Mouse (Mus musculus) megakaryocyte progenitor cell, adult 5-6 weeks (primary cell): ENCODE measurements around the gene Slit3. TPM values are rescaled to one million over a fixed set of nuclear protein-coding genes. Genes with fewer than 3 reads are reported as not detected.

Experiments used
- ATAC-seq: replicated peaks from 2 replicates; pipeline ENCODE4 v1.8.0; 2016; ENCODE audit warnings: mild to moderate bottlenecking, moderate TSS enrichment, inconsistent platforms; ENCODE audit not compliant: poor library complexity
- total RNA-seq, 2 experiments: library from RNA; stranded (forward) in 1 of 2; stranded (reverse) in 1 of 2; fragments of 157-497, 149-512 nt in 1 of 2; fragments of 200-1000 nt in 1 of 2; gene quantifications; 2 replicates each; pipeline versions ENCODE4 v1.2.3 to v1.2.4; 2015 to 2017

Slit3 gene
- total RNA-seq, 2 experiments from 2014 or later, result not detected

- no peak for ATAC-seq
Measured at GRCm38 (mm10) chr11:35264749-35265148, 143.7 kb downstream of the Slit3 start.

GRCm38 (mm10) chr11:35270396-35270795 is 149.4 kb downstream of the Slit3 start:
- no peak for ATAC-seq

- no peak for ATAC-seq
Measured at GRCm38 (mm10) chr11:35273416-35273815, 152.4 kb downstream of the Slit3 start.

DNA sequence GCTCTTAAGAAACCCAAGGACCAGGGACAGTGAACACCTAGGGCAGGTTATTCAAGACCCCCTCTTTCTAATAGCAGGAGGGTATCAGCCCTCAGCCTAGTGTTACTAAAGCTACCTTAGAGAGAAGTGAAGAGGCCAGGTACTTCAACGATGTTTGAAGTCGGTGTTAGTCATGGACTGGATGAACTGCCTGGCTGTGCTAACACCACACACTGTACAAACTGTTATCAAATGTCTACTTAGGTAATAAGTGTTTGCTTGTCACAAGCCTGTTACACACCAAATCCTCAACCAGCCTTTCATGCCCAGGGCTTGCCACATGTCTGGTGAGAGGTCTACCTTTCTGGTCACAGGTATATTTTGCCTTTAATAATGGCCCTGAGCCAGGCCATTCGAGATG is 153.0 kb downstream of the Slit3 start:
- ATAC-seq, result no peak

GRCm38 (mm10) chr11:35275300-35275699 is 154.3 kb downstream of the Slit3 start:
- ATAC-seq, result no peak

- no peak for ATAC-seq
Measured at GRCm38 (mm10) chr11:35276001-35276400, 155.0 kb downstream of the Slit3 start.

GRCm38 (mm10) chr11:35278128-35278769 is 157.2 kb downstream of the Slit3 start:
- ATAC-seq, result no peak

GRCm38 (mm10) chr11:35280826-35281225 is 159.8 kb downstream of the Slit3 start:
- ATAC-seq, result no peak

- ATAC-seq, result no peak
Measured at GRCm38 (mm10) chr11:35282001-35282632, 161.1 kb downstream of the Slit3 start.

DNA sequence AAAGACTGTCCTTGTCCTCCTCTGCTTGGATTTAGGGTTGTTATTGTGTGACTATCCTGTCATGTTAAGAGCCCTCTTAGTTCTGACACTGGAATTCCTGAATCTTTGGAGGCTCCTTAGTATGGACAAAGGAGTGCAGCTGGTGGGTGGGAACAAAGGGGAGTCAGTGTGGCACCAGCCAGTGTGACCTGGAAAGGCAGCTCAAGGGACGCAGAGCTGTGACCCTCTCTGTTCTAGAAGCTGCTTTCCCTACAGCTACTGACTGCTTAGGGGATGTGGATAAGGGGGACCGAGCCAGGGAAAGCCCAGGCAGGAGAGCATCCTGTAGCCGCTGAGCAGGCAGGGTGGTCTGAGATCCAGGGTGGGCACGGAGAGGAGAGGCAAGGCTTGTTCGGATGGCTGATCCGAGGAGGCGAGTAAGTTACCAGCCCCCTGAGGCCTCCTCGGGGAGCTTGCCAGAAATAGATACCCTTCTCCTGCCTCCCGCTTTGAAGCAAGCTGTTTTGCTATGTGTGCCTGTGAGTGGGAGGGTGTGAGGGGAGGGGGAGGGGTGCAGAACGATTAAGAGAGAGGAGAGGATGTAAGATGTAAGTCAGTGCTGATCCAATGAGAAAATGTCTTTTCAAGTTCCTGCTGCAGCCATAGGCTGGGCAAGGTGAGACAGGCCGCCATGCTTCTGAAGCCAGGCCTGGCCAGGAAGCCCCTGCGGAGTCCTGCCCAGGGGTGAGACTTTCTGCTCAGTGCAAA is 162.0 kb downstream of the Slit3 start:
- no peak for ATAC-seq

- ATAC-seq, result no peak
Measured at GRCm38 (mm10) chr11:35283767-35284166, 162.7 kb downstream of the Slit3 start.

- ATAC-seq, result no peak
Measured at GRCm38 (mm10) chr11:35286578-35287390, 165.8 kb downstream of the Slit3 start.

GRCm38 (mm10) chr11:35288056-35288455 is 167.0 kb downstream of the Slit3 start:
- no peak for ATAC-seq

GRCm38 (mm10) chr11:35288761-35289278 is 167.8 kb downstream of the Slit3 start:
- no peak for ATAC-seq

DNA sequence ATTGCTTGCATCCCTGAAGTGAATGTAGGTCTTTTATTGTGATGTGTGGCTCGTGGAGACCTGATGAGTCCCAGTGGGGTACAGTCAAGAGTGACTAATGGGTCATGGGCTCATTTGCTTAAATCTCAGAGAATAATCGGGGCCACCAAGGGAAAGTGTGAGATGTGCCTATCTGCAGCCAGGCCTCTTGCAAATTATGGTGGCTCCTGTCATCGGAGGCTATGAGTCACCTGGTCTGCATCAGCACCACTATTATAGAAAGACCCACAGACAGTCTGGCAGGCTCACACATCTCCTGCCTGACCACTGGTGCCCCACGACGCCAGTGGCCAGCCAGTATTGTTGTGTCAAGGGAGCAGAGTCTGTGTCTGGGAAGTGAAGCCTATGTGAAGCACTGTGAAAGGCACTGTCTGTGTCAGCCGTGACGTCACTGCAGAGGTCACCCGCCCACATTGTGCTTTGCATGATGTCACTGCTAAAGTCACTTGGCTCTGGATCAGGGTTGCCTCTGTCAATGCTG is 171.3 kb downstream of the Slit3 start:
- ATAC-seq, result no peak

DNA sequence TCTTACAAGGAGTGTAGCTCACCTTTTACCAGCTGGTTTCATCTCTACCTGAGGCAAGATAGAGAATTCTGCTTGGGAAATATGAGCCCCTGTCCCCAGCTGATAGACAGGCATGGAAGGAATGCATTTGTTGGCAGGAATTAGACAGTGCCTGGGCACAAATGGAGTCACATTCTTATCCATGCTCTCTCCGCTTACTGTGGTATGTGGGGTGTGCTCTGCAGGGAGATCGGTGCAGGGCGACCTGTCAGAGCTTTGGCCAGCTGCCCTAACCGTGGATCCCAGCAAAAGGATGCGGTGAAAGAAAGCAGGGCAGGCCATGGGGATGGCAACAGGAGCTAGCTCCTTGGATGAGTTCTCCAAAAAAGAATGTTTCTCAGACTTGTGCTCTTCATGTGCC is 172.2 kb downstream of the Slit3 start:
- ATAC-seq, result no peak

DNA sequence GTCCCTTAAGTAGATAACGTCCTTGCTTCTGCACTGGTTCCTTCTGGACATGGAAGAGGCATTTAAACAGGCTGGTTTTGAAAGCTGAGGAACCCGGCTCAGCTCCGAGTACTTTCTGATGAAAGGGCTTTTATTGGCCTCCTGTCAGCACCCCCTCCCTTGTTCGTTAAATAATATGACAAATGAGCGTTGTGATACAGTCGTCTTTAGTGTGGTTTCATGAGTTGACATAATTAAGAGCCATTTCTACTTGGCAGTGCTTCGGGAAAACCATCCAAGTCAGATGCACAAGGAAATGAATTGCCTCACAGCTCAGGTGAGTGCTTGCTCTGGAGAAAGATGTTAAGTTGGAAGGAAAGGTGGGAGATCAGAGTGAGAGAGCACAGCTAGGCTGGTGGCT is 173.6 kb downstream of the Slit3 start:
- no peak for ATAC-seq

GRCm38 (mm10) chr11:35295162-35295799 is 174.3 kb downstream of the Slit3 start:
- ATAC-seq, result no peak

DNA sequence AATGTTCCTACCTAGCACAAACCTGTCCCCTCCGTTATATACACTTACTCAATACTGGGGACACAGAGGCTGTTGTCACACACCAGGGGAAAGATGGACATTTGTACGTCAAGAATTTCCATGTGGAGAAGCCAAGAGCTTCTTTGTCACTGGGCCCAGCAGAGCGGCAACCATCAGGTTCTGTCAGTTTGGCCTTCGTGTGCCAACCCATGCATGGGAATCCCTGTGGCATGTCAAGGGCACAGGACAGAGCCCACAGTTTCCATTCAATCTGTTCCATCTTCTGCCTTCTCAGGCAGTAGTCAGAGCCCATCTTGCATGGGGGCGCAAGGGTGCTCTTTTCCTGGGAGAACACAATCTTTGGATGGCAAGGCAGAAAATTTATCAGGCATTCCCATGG is 175.8 kb downstream of the Slit3 start:
- no peak for ATAC-seq

GRCm38 (mm10) chr11:35297319-35297718 is 176.3 kb downstream of the Slit3 start:
- peak; percentile 46 for ATAC-seq
